Mouse (Mus musculus): ENCODE data around the gene Glo1. TPM values are rescaled to one million over a fixed set of nuclear protein-coding genes. Genes with fewer than 3 reads are reported as not detected.

Gene Glo1
- 100 to 1,000 TPM in 1 of 2 experiments, 10 to 100 TPM in 1; 98.0 to 203 TPM for polyA plus RNA-seq (2012; fragmentation: generic; extraction: Trizol)

GRCm38 (mm10) chr17:30626719-30627118, at the start of gene Glo1:
Gene Glo1 (minus strand): TSS chr17:30626871.

GRCm38 (mm10) chr17:30624132-30624531, 2.5 kb downstream of the Glo1 start, which contains the start of gene Dnah8:
Gene Dnah8 (plus strand): TSS chr17:30624354.

GRCm38 (mm10) chr17:30575941-30576773, 50.5 kb downstream of the Glo1 start, which contains the start of gene Btbd9:
Gene Btbd9 (minus strand): TSS chr17:30576488.

Other genes starting within 250 kb of the Glo1 start
- 10 to 100 TPM in 1 of 2 experiments, 1 to 10 TPM in 1; 9.0 to 22.7 TPM for gene Btbd9, start 50.4 kb downstream of the Glo1 start, polyA plus RNA-seq (2012; fragmentation: generic; extraction: Trizol)
- under 1 TPM in 1 of 2 experiments, not detected in 1; 0.07 TPM for gene Dnah8, start 2.5 kb downstream of the Glo1 start, polyA plus RNA-seq (2012; fragmentation: generic; extraction: Trizol)

Measured in C3H10T1/2 (cell line).